Mouse (Mus musculus) heart, embryonic 16.5 days (tissue): ENCODE results near the gene Cox15. TPM values are rescaled to one million over a fixed set of nuclear protein-coding genes. Genes with fewer than 3 reads are reported as not detected.

Experiments used
- ATAC-seq: fragments of 200-750 bp; cut with Nextera tagmentation; replicated peaks from 2 replicates; pipeline ENCODE4 v1.8.0; 2017; ENCODE audit warnings: moderate number of reproducible peaks; ENCODE audit not compliant: insufficient read depth, low FRiP score; ENCODE audit errors: extremely low read depth
- H3K27ac ChIP-seq: fragments of 300-500 bp; sonication (generic); 2 replicates; pipeline ENCODE4 v1.5.1; 2014; ENCODE audit warnings: mild to moderate bottlenecking, low read length, control low read depth, moderate library complexity
- H3K27me3 ChIP-seq: fragments of 300-500 bp; sonication (generic); 2 replicates; pipeline ENCODE4 v1.6.1; 2014; ENCODE audit warnings: low read length, mixed read lengths; ENCODE audit not compliant: control insufficient read depth, insufficient read depth
- H3K36me3 ChIP-seq: fragments of 300-500 bp; sonication (generic); 2 replicates; pipeline ENCODE4 v1.6.1; 2014; ENCODE audit not compliant: control insufficient read depth, insufficient read depth
- H3K4me1 ChIP-seq: fragments of 300-500 bp; sonication (generic); 2 replicates; pipeline ENCODE4 v1.6.1; 2014; ENCODE audit warnings: low read length, mixed read lengths; ENCODE audit not compliant: control insufficient read depth, insufficient read depth
- H3K4me2 ChIP-seq: fragments of 300-500 bp; sonication (generic); 2 replicates; pipeline ENCODE4 v1.6.1; 2014; ENCODE audit warnings: low read depth, mild to moderate bottlenecking, control low read depth, low read length
- H3K4me3 ChIP-seq: fragments of 300-500 bp; sonication (generic); 2 replicates; pipeline ENCODE4 v1.5.1; 2014; ENCODE audit warnings: mild to moderate bottlenecking, control low read depth, low read length
- H3K9ac ChIP-seq: fragments of 300-500 bp; sonication (generic); 2 replicates; pipeline ENCODE4 v1.6.1; 2014; ENCODE audit warnings: low read length, control low read depth
- H3K9me3 ChIP-seq: fragments of 300-500 bp; sonication (generic); replicated peaks from 2 replicates; pipeline ENCODE4 v1.6.1; 2016; ENCODE audit warnings: low read length; ENCODE audit not compliant: control insufficient read depth
- WGBS: fragments of 180-500 bp; shearing (Covaris S2); extraction: QIAGEN DNeasy Blood & Tissue Kit; methylation state at CpG from one replicate; pipeline ENCODE4 v1.1.7; 2014; 5-methylcytosine and 5-hydroxymethylcytosine counted together
- polyA plus RNA-seq: library from polyadenylated mRNA; unstranded; fragments of >200 nt; fragmentation: Nextera tagmentation; extraction: Ambion mirVana; gene quantifications from 2 replicates; pipeline ENCODE4 v1.2.1, GENCODE M21; 2015

Cox15 gene
- polyA plus RNA-seq = 12.9 and 13.8 TPM in 2 replicates

- Histone ChIP-seq H3K9ac (peak within 1 kb of the TSS; percentile 90), H3K4me1 (peaks cover 4% of the 10 kb centered on the region), H3K4me3 (peak within 1 kb of the TSS; percentile 79), H3K9me3 (no peaks in the 10 kb centered on the region), H3K27ac (peak within 1 kb of the TSS; percentile 96), H3K4me2 (peak within 1 kb of the TSS; percentile 75), H3K36me3 (peaks cover 20% of the 10 kb centered on the region), H3K27me3 (no peaks in the 10 kb centered on the region)
- peak; percentile 92 for ATAC-seq
- WGBS = under 1% methylated on average over 62 of the region's 62 CpGs
These were observed at the start of gene Cox15, which contains the start of gene Cutc for GRCm38 (mm10) chr19:43752489-43753225. Gene Cox15 (minus strand): TSS chr19:43753000. Gene Cutc (plus strand): TSS chr19:43752996.

GRCm38 (mm10) chr19:43801427-43802051 lies 48.7 kb upstream of the Cox15 start:
- no peak overlapping the region for H3K27ac ChIP-seq
- H3K36me3 ChIP-seq = no peaks in the 10 kb centered on the region
- no peak overlapping the region for H3K4me2 ChIP-seq
- no peaks in the 10 kb centered on the region for H3K27me3 ChIP-seq
- H3K4me3 ChIP-seq = no peak overlapping the region
- ATAC-seq = no peak
- H3K9me3 ChIP-seq = no peaks in the 10 kb centered on the region
- no peaks in the 10 kb centered on the region for H3K4me1 ChIP-seq
- no peak overlapping the region for H3K9ac ChIP-seq
- 70% methylated on average over 9 of the region's 9 CpGs for WGBS

GRCm38 (mm10) chr19:43797216-43797615 lies 44.4 kb upstream of the Cox15 start:
- 57% methylated on average over 5 of the region's 5 CpGs for WGBS
- no peaks in the 10 kb centered on the region for H3K4me1 ChIP-seq
- no peaks in the 10 kb centered on the region for H3K36me3 ChIP-seq
- H3K4me3 ChIP-seq = no peak overlapping the region
- no peaks in the 10 kb centered on the region for H3K27me3 ChIP-seq
- H3K4me2 ChIP-seq = no peak overlapping the region
- no peaks in the 10 kb centered on the region for H3K9me3 ChIP-seq
- no peak for ATAC-seq
- no peak overlapping the region for H3K9ac ChIP-seq
- no peak overlapping the region for H3K27ac ChIP-seq

GRCm38 (mm10) chr19:43795511-43795910 lies 42.7 kb upstream of the Cox15 start:
- WGBS = 75% methylated on average over 8 of the region's 8 CpGs
- H3K9ac ChIP-seq = no peak overlapping the region
- H3K9me3 ChIP-seq = no peaks in the 10 kb centered on the region
- H3K27me3 ChIP-seq = no peaks in the 10 kb centered on the region
- no peak for ATAC-seq
- H3K4me3 ChIP-seq = no peak overlapping the region
- no peaks in the 10 kb centered on the region for H3K4me1 ChIP-seq
- H3K36me3 ChIP-seq = no peaks in the 10 kb centered on the region
- no peak overlapping the region for H3K4me2 ChIP-seq
- H3K27ac ChIP-seq = no peak overlapping the region

GRCm38 (mm10) chr19:43793951-43794350 lies 41.2 kb upstream of the Cox15 start:
- Histone ChIP-seq H3K36me3 (no peaks in the 10 kb centered on the region), H3K4me2 (no peak overlapping the region), H3K27ac (no peak overlapping the region), H3K4me3 (no peak overlapping the region), H3K9ac (no peak overlapping the region), H3K9me3 (no peaks in the 10 kb centered on the region), H3K4me1 (no peaks in the 10 kb centered on the region), H3K27me3 (no peaks in the 10 kb centered on the region)
- 69% methylated on average over 1 of the region's 1 CpGs for WGBS
- no peak for ATAC-seq

- no peaks in the 10 kb centered on the region for H3K36me3 ChIP-seq
- no peak overlapping the region for H3K27ac ChIP-seq
- H3K27me3 ChIP-seq = no peaks in the 10 kb centered on the region
- H3K9ac ChIP-seq = no peak overlapping the region
- H3K9me3 ChIP-seq = no peaks in the 10 kb centered on the region
- 82% methylated on average over 4 of the region's 4 CpGs for WGBS
- no peak overlapping the region for H3K4me3 ChIP-seq
- ATAC-seq = no peak
- H3K4me1 ChIP-seq = no peaks in the 10 kb centered on the region
- no peak overlapping the region for H3K4me2 ChIP-seq
These were observed 39.7 kb upstream of the Cox15 start for GRCm38 (mm10) chr19:43792537-43792936.

- Histone ChIP-seq H3K36me3 (no peaks in the 10 kb centered on the region), H3K9ac (no peak overlapping the region), H3K27me3 (no peaks in the 10 kb centered on the region), H3K27ac (no peak overlapping the region), H3K4me1 (no peaks in the 10 kb centered on the region), H3K4me2 (no peak overlapping the region), H3K4me3 (no peak overlapping the region), H3K9me3 (no peaks in the 10 kb centered on the region)
- 77% methylated on average over 7 of the region's 7 CpGs for whole genome bisulfite sequencing
- no peak for ATAC-seq
These were observed 37.0 kb upstream of the Cox15 start for GRCm38 (mm10) chr19:43789817-43790216.

GRCm38 (mm10) chr19:43786249-43787026 lies 33.6 kb upstream of the Cox15 start:
- H3K27ac ChIP-seq = no peak overlapping the region
- H3K4me1 ChIP-seq = no peaks in the 10 kb centered on the region
- no peak overlapping the region for H3K9ac ChIP-seq
- no peaks in the 10 kb centered on the region for H3K27me3 ChIP-seq
- ATAC-seq = no peak
- no peak overlapping the region for H3K4me3 ChIP-seq
- H3K9me3 ChIP-seq = no peaks in the 10 kb centered on the region
- no peaks in the 10 kb centered on the region for H3K36me3 ChIP-seq
- no peak overlapping the region for H3K4me2 ChIP-seq
- 78% methylated on average over 13 of the region's 13 CpGs for WGBS

GRCm38 (mm10) chr19:43784761-43785160 lies 32.0 kb upstream of the Cox15 start:
- Histone ChIP-seq H3K27ac (no peak overlapping the region), H3K4me3 (no peak overlapping the region), H3K27me3 (no peaks in the 10 kb centered on the region), H3K4me2 (no peak overlapping the region), H3K36me3 (no peaks in the 10 kb centered on the region), H3K4me1 (no peaks in the 10 kb centered on the region), H3K9ac (no peak overlapping the region), H3K9me3 (no peaks in the 10 kb centered on the region)
- WGBS = 67% methylated on average over 8 of the region's 8 CpGs
- ATAC-seq = no peak
